In genomic region chr13:56197473-56198266, GRCm38 (mm10) we compare ENCODE assay signal across 8 mouse cellular contexts. TPM values are rescaled to one million over a fixed set of nuclear protein-coding genes. Genes with fewer than 3 reads are reported as not detected.
DNase-seq lines count a peak whose midpoint lies in the region.

No protein-coding gene starts in this region.

- DNase-seq in WW6 (ENCODE audit: low read depth, low spot score), result peak; percentile 82
- peak; percentile 93 for DNase-seq in cerebellum, postnatal 14 days
- DNase-seq in frontal cortex, postnatal 25 days (ENCODE audit: low spot score in 2 of 2), result peak; percentile 51 to 78
- DNase-seq in induced T-regulatory cell, adult 2 months (ENCODE audit: low read depth), result peak; percentile 96
- DNase-seq in left cerebral cortex, adult 8-10 months (ENCODE audit: low spot score in 2 of 2), result peak; percentile 49 to 77
- DNase-seq in mesoderm, embryonic 11.5 days (ENCODE audit: low read depth, low spot score), result peak; percentile 98
- DNase-seq in right cerebral cortex, postnatal 36 days (ENCODE audit: low spot score in 2 of 2), result peak; percentile 80
- peak; percentile 80 to 91 for DNase-seq in urinary bladder, postnatal 4 days (ENCODE audit: low spot score in 2 of 2)

RNA-seq across cellular contexts. Expression of gene Tifab, which starts 19.0 kb away (rescaled TPM):
- total RNA-seq in left cerebral cortex, adult 8-10 months (2022), result 1 to 10 TPM; 2.1 to 4.6 (median 3.0) TPM

RNA-seq across cellular contexts. Expression of gene Neurog1, which starts 54.3 kb away (rescaled TPM):
- total RNA-seq in left cerebral cortex, adult 8-10 months (2022), result not detected

Comparison
In these comparisons a context has a peak if more than half of its experiments do, and no peak if none do; other contexts are left out.
1. Peak in every context shown above with its lines: DNase-seq.